Mouse (Mus musculus): ENCODE measurements around the gene Rims3. TPM values are rescaled to one million over a fixed set of nuclear protein-coding genes. Genes with fewer than 3 reads are reported as not detected.
A peak's percentile ranks its signal among the peaks of the same experiment; 100 is the strongest.

The Rims3 gene
- total RNA-seq, 2 experiments from 2014 or later = 38.9 to 41.0 TPM

- DNase-seq (ENCODE audit: extremely low spot score in 1 of 2, low spot score in 2 of 2) = peak; percentile 89 to 96
- intact Hi-C loops (cut with DNase I) = no loop called here
Measured at GRCm38 (mm10) chr4:120924554-120925299, 70.1 kb downstream of the Rims3 start, which contains the start of gene Exo5. TSS of gene Exo5 (minus strand) at chr4:120925017.

DNA sequence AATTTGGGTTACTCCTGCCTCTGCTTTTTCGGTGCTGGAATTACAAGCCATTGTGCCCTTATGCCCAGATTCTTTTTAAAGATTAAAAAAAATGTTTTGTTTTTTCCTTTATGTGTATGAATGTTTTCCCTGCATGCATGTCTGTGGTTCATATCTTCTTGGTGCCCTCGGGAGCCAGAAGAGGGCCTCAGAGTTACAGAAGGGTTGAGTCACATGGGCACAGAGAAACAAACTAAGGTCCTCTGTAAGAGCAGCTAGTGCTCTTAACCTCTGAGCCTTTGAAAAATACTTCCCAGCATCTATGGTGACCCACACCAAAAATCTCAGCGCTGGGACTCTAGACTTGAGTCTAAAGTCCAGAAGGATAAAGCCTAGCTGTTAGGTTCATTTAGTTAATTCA is 70.8 kb downstream of the Rims3 start:
- intact Hi-C loops (cut with DNase I) = no loop called here
- DNase-seq (ENCODE audit: extremely low spot score in 1 of 2, low spot score in 2 of 2) = peak in 1 of 2 experiments; percentile 24

GRCm38 (mm10) chr4:120928686-120929085 is 74.1 kb downstream of the Rims3 start:
- DNase-seq (ENCODE audit: extremely low spot score in 1 of 2, low spot score in 2 of 2) = peak in 1 of 2 experiments; percentile 65
- intact Hi-C loops (cut with DNase I) = no loop called here

DNA sequence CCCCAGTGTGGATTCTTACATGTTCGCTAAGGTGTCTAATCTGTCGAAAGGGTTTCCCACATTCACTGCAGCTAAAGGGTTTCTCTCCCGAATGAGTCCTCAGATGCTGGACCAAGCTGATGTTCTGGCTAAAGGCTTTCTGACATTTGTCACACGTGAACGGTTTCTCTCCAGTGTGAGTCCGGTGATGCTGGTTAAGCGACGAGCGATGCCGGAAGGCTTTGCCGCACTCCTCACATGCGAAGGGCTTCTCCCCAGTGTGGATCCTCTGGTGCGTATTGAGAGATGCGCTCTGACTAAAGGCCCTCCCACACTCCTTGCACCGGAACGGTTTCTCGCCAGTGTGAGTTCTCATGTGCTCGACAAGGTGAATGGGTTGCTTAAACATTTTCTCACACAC is 76.1 kb downstream of the Rims3 start:
- no peak for DNase-seq (ENCODE audit: extremely low spot score in 1 of 2, low spot score in 2 of 2)
- intact Hi-C loops (cut with DNase I) = no loop called here

GRCm38 (mm10) chr4:120935006-120935405 is 80.4 kb downstream of the Rims3 start:
- intact Hi-C loops (cut with DNase I) = no loop called here

More at GRCm38 (mm10) chr4:120935006-120935405, 80.4 kb downstream of the Rims3 start:
- DNase-seq (ENCODE audit: extremely low spot score in 1 of 2, low spot score in 2 of 2) = no peak

Small RNA genes lying within 50 kb of the gene (microRNA-seq; reads per million reads assigned to microRNA genes)
- gene Gm23936 = not detected

Other genes with a start within 250 kb of the Rims3 start
- gene Cited4, start 188.2 kb upstream of the Rims3 start, total RNA-seq (2021) = 1 to 10 TPM; 7.0 to 9.0 TPM
- gene Kcnq4, start 106.2 kb upstream of the Rims3 start, total RNA-seq (2021) = 10 to 100 TPM; 11.4 to 12.6 TPM
- 10 to 100 TPM; 43.8 to 47.9 TPM for gene Nfyc, start 23.2 kb upstream of the Rims3 start, total RNA-seq (2021)
- gene Exo5, start 70.2 kb downstream of the Rims3 start, total RNA-seq (2021) = 10 to 100 TPM; 11.3 to 11.5 TPM
- 1 to 10 TPM; 2.6 to 2.7 TPM for gene Zfp69, start 96.9 kb downstream of the Rims3 start, total RNA-seq (2021)
- gene Smap2, start 162.4 kb downstream of the Rims3 start, total RNA-seq (2021) = 100 to 1,000 TPM; 145 to 148 TPM
- 10 to 100 TPM; 12.9 to 14.6 TPM for gene Col9a2, start 184.6 kb downstream of the Rims3 start, total RNA-seq (2021)
- gene Zmpste24, start 243.4 kb downstream of the Rims3 start, total RNA-seq (2021) = 10 to 100 TPM; 21.8 to 21.9 TPM

Data from left cerebral cortex, postnatal 10 days (tissue).